Mouse (Mus musculus): Measurements from ENCODE around the gene Onecut1. TPM values are rescaled to one million over a fixed set of nuclear protein-coding genes. Genes with fewer than 3 reads are reported as not detected.

Gene Onecut1
- total RNA-seq, 2 experiments from 2014 or later = 0.19 to 0.30 TPM

DNA sequence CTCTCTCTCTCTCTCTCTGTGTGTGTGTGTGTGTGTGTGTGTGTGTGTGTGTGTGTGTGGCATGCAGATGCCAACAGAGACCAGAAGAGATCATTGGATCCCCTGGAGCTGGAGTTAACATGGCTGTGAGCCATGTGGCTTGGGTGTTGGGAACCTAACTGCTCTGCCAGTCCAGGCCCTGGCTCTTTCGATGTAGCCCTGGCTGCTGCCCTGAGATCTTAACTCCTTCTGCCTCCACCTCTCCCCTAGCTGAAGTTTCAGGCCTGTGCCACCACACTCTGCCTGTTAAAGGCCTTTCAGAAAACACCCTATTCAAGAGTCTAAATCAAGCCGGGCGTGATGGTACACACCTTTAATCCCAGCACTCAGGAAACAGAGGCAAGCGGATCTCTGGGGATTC lies 49.7 kb downstream of the Onecut1 start:
- no peak for DNase-seq (ENCODE audit: low spot score in 2 of 2)

DNA sequence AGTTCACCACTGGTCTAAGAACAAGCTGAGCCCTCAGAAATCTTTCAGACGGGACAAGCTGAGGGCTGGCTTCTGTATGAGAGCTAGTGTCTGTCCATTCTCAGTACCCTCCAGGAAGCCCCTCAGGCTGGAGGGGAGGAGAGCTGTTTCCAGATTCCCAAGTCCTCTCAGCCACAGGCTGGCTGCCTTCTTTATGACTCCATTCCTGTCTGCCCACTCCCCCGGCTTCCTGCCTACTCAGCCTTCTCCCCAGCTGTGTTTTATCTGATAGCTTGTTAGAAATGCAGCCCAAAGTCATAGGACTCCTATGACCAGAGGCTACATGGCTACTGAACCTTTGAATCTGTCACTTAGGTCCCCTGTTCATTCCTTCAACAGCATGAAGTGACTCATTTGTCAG lies 50.2 kb downstream of the Onecut1 start:
- no peak for DNase-seq (ENCODE audit: low spot score in 2 of 2)

- no peak for DNase-seq (ENCODE audit: low spot score in 2 of 2)
These were observed 51.1 kb downstream of the Onecut1 start for GRCm38 (mm10) chr9:74912619-74913376.

DNA sequence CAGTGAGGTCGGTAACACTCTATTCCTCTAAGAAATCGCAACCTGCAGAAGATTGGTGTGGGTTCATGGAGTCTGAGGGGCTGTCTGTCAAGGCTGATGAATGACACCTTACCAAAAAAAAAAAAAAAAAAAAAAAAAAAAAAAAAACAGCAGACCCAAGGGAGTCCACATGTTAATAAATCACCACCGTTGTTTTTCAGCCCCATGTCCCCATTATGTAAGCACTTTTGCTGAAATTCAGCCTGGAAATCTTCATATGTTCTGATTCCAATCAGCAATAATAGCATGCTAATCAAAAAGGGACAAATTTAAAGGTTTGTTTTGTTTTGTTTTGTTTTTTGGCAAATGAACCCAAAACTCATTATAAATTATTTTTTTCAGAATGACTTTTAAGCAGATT lies 53.9 kb downstream of the Onecut1 start:
- no peak for DNase-seq (ENCODE audit: low spot score in 2 of 2)

DNA sequence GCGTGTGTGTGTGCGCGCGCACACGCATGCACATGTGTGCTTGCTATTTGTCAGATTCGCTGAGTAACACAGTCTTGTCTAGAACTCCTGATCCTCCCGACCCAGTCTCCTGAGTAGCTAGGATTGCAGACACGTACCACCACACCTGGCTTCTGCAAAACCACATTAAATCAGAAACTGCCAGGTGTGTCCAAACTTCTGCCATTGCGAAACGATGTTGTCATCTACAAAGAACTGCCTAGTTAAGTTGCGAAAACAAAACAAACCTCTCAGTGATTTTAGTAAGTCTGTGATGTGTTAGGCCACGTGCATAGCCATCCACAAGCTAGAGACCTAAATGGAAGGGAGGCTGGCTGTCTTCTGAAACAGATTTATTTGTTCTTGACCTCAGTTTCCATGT lies 58.7 kb downstream of the Onecut1 start:
- no peak for DNase-seq (ENCODE audit: low spot score in 2 of 2)

- no peak for DNase-seq (ENCODE audit: low spot score in 2 of 2)
These were observed 59.7 kb downstream of the Onecut1 start for GRCm38 (mm10) chr9:74921422-74921821.

DNA sequence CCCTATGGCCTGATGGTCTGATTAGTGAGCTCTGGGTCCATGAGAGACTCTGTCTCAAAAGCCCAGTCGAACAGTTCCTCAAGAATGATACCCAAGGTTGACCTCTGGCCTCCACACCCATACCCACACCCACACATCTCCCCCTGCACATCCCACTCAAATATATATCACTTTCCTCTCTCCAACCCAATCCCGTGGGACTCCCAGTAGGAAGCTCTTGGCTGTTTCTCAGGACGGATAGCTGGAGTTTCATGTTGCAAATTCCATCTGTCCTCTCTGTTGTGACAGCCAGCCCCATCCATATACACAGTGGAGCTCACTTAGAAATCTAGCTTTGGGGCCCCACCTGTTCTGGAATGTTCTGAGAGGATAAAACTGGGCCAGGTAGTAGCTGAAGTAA lies 61.2 kb downstream of the Onecut1 start:
- no peak for DNase-seq (ENCODE audit: low spot score in 2 of 2)

- no peak for DNase-seq (ENCODE audit: low spot score in 2 of 2)
These were observed 61.7 kb downstream of the Onecut1 start for GRCm38 (mm10) chr9:74923291-74923977.

DNA sequence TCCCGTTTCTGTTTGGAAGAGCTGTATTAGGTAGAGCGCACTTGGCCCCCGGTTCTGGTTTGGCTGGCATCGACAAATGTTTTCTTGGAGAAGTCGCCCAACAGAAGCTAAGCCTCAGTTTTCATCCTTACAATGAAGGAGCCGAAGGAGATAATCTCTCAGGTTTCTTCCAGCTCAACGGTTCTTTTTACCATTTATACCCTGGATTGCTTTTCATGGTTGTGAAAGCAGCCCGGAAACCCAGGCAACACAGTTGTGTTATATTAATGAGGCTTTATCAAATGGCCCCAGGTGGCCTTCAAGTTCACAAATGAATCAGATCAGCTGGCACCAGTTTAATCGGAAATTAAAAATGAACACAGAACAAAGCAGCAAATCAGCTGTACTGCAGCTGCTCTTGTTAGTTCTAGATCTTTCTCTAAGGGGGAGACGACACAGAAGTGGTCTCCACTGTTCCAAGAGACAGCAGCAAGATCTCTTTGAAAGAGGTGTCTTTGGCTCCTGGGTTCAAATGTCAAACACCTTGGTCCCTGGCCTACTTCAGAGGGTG lies 63.6 kb downstream of the Onecut1 start:
- no peak for DNase-seq (ENCODE audit: low spot score in 2 of 2)

GRCm38 (mm10) chr9:74929981-74930423 lies 68.3 kb downstream of the Onecut1 start:
- no peak for DNase-seq (ENCODE audit: low spot score in 2 of 2)

- no peak for DNase-seq (ENCODE audit: low spot score in 2 of 2)
These were observed 68.9 kb downstream of the Onecut1 start for GRCm38 (mm10) chr9:74930653-74931052.

GRCm38 (mm10) chr9:74935289-74935688 lies 73.6 kb downstream of the Onecut1 start:
- DNase-seq (ENCODE audit: low spot score in 2 of 2) = no peak

DNA sequence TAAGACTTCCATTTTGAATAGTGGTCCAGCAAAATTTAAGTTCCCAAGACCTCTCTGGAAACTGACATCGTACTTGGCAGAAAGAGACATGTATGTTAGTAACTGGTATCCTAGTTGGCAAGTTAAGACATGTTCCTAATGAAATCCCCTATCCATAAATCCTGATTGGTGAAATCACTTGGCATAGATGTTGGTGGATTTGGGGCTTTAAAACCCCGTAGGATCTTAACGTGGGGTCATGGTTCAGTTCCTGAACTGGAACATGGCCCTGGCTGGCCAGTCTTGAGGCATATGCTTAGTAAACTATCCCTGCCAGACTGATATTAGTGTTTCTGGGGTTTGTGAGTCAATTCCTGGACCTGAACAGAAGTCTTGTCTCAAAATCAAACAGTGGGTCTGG lies 76.0 kb downstream of the Onecut1 start:
- no peak for DNase-seq (ENCODE audit: low spot score in 2 of 2)

GRCm38 (mm10) chr9:74938670-74939534 lies 77.2 kb downstream of the Onecut1 start:
- no peak for DNase-seq (ENCODE audit: low spot score in 2 of 2)

Other genes starting within 250 kb of the Onecut1 start
- 10 to 100 TPM; 28.2 to 28.6 TPM for gene Fam214a, start 91.0 kb downstream of the Onecut1 start, total RNA-seq (2021)
- gene Arpp19, start 175.7 kb downstream of the Onecut1 start, total RNA-seq (2021) = 100 to 1,000 TPM; 457 to 468 TPM
- gene Myo5a, start 209.1 kb downstream of the Onecut1 start, total RNA-seq (2021) = 100 to 1,000 TPM; 282 to 297 TPM

Data from left cerebral cortex, adult 18-20 months (tissue).